Mouse (Mus musculus): ENCODE data around the gene Slc34a2.

Gene Slc34a2

GRCm38 (mm10) chr5:53025276-53025973 lies 12.5 kb upstream of the Slc34a2 start:
- no peak for DNase-seq (ENCODE audit: low read depth, low spot score)

- DNase-seq (ENCODE audit: low read depth, low spot score): no peak
Observed at GRCm38 (mm10) chr5:53031346-53031745, 6.5 kb upstream of the Slc34a2 start.

GRCm38 (mm10) chr5:53042034-53042748 lies 4.3 kb downstream of the Slc34a2 start:
- DNase-seq (ENCODE audit: low read depth, low spot score): no peak

GRCm38 (mm10) chr5:53042771-53043371 lies 5.0 kb downstream of the Slc34a2 start:
- no peak for DNase-seq (ENCODE audit: low read depth, low spot score)

- no peak for DNase-seq (ENCODE audit: low read depth, low spot score)
Observed at GRCm38 (mm10) chr5:53043716-53044115, 5.8 kb downstream of the Slc34a2 start.

- no peak for DNase-seq (ENCODE audit: low read depth, low spot score)
Observed at GRCm38 (mm10) chr5:53047951-53048350, 10.1 kb downstream of the Slc34a2 start.

GRCm38 (mm10) chr5:53048599-53048998 lies 10.7 kb downstream of the Slc34a2 start:
- DNase-seq (ENCODE audit: low read depth, low spot score): no peak

GRCm38 (mm10) chr5:53049046-53049445 lies 11.2 kb downstream of the Slc34a2 start:
- peak; percentile 30 for DNase-seq (ENCODE audit: low read depth, low spot score)

GRCm38 (mm10) chr5:53050963-53051362 lies 13.1 kb downstream of the Slc34a2 start:
- no peak for DNase-seq (ENCODE audit: low read depth, low spot score)

GRCm38 (mm10) chr5:53053246-53053645 lies 15.4 kb downstream of the Slc34a2 start:
- DNase-seq (ENCODE audit: low read depth, low spot score): no peak

- no peak for DNase-seq (ENCODE audit: low read depth, low spot score)
Observed at GRCm38 (mm10) chr5:53061532-53062130, 23.8 kb downstream of the Slc34a2 start.

- no peak for DNase-seq (ENCODE audit: low read depth, low spot score)
Observed at GRCm38 (mm10) chr5:53074553-53074952, 36.7 kb downstream of the Slc34a2 start.

- no peak for DNase-seq (ENCODE audit: low read depth, low spot score)
Observed at GRCm38 (mm10) chr5:53078453-53078852, 40.6 kb downstream of the Slc34a2 start.

GRCm38 (mm10) chr5:53087452-53087851 lies 49.6 kb downstream of the Slc34a2 start:
- DNase-seq (ENCODE audit: low read depth, low spot score): no peak

- DNase-seq (ENCODE audit: low read depth, low spot score): no peak
Observed at GRCm38 (mm10) chr5:53091331-53091730, 53.5 kb downstream of the Slc34a2 start.

- peak; percentile 20 for DNase-seq (ENCODE audit: low read depth, low spot score)
Observed at GRCm38 (mm10) chr5:53101848-53102473, 64.1 kb downstream of the Slc34a2 start.

- no peak for DNase-seq (ENCODE audit: low read depth, low spot score)
Observed at GRCm38 (mm10) chr5:53104177-53104855, 66.4 kb downstream of the Slc34a2 start.

- no peak for DNase-seq (ENCODE audit: low read depth, low spot score)
Observed at GRCm38 (mm10) chr5:53105716-53106115, 67.8 kb downstream of the Slc34a2 start.

GRCm38 (mm10) chr5:53106125-53106524 lies 68.2 kb downstream of the Slc34a2 start:
- no peak for DNase-seq (ENCODE audit: low read depth, low spot score)

- DNase-seq (ENCODE audit: low read depth, low spot score): no peak
Observed at GRCm38 (mm10) chr5:53106731-53107130, 68.8 kb downstream of the Slc34a2 start.

GRCm38 (mm10) chr5:53108026-53108425 lies 70.1 kb downstream of the Slc34a2 start:
- no peak for DNase-seq (ENCODE audit: low read depth, low spot score)

Data from forelimb bud, embryonic 11.5 days (tissue).